Mouse (Mus musculus) embryonic stem cell, embryonic (primary cell): ENCODE data around the gene Arid1b.

Experiments used
- CTCF ChIA-PET, 4 experiments: fragments of 300-600 bp in 2 of 4; fragments of 350-600 bp in 2 of 4; sonication (Branson Sonifier 250); formaldehyde crosslinking; loops; one replicate each; lab custom pipeline; 2022; ENCODE audit warnings: inconsistent platforms in 2 of 4; lab: Charles Lee
- POLR2A ChIA-PET, 4 experiments: fragments of 300-600 bp in 2 of 4; fragments of 350-600 bp in 2 of 4; sonication (Branson Sonifier 250); formaldehyde crosslinking; loops; one replicate each; lab custom pipeline; 2022; ENCODE audit warnings: antibody characterized with exemption in 4 of 4, inconsistent platforms in 1 of 4; lab: Charles Lee

Gene Arid1b

GRCm38 (mm10) chr17:5154322-5154721, 160.2 kb downstream of the Arid1b start:
- CTCF ChIA-PET, result no interaction called here
- POLR2A ChIA-PET, result interaction anchor here in 2 of 4 experiments (0.5 to 3.1 kb wide), 2 partner anchors 15 to 35 kb away, joined by 3 to 13 read pairs; no protein-coding TSS in a partner anchor

GRCm38 (mm10) chr17:5157609-5158008, 163.5 kb downstream of the Arid1b start:
- ChIA-PET POLR2A (interaction anchor here in 1 of 4 experiments (0.9 to 1.3 kb wide), 2 partner anchors 47 to 149 kb away, joined by 3 read pairs; no protein-coding TSS in a partner anchor), CTCF (no interaction called here)

- ChIA-PET POLR2A (interaction anchor here in 2 of 4 experiments (1.0 to 2.5 kb wide), 5 partner anchors 12 to 96 kb away, joined by 3 to 10 read pairs (median 4); no protein-coding TSS in a partner anchor), CTCF (interaction anchor here in 1 of 4 experiments (0.7 kb wide), 1 partner anchor 11 kb away, joined by 3 read pairs; no protein-coding TSS in a partner anchor)
Observed at GRCm38 (mm10) chr17:5162525-5162924, 168.4 kb downstream of the Arid1b start.

GRCm38 (mm10) chr17:5163251-5163826, 169.2 kb downstream of the Arid1b start:
- ChIA-PET POLR2A (interaction anchor here in 2 of 4 experiments (0.6 to 2.5 kb wide), 5 partner anchors 12 to 102 kb away, joined by 3 to 10 read pairs (median 4); no protein-coding TSS in a partner anchor), CTCF (no interaction called here)

GRCm38 (mm10) chr17:5164794-5165193, 170.7 kb downstream of the Arid1b start:
- CTCF ChIA-PET, result no interaction called here
- POLR2A ChIA-PET, result interaction anchor here in 1 of 4 experiments (0.6 to 1.7 kb wide), 4 partner anchors 24 to 104 kb away, joined by 3 read pairs; no protein-coding TSS in a partner anchor

GRCm38 (mm10) chr17:5165201-5165825, 171.2 kb downstream of the Arid1b start:
- ChIA-PET POLR2A (interaction anchor here in 2 of 4 experiments (0.6 to 1.0 kb wide), 2 partner anchors 24 kb away, joined by 3 read pairs; no protein-coding TSS in a partner anchor), CTCF (no interaction called here)

- POLR2A ChIA-PET, result interaction anchor here in 1 of 4 experiments (1.0 kb wide), 1 partner anchor 23 kb away, joined by 3 read pairs; no protein-coding TSS in a partner anchor
- CTCF ChIA-PET, result no interaction called here
Observed at GRCm38 (mm10) chr17:5166175-5166574, 172.0 kb downstream of the Arid1b start.

GRCm38 (mm10) chr17:5168046-5168445, 173.9 kb downstream of the Arid1b start:
- ChIA-PET CTCF (interaction anchor here in 1 of 4 experiments (0.7 kb wide), 1 partner anchor 561 kb away, joined by 7 read pairs; no protein-coding TSS in a partner anchor), POLR2A (interaction anchor here in 2 of 4 experiments (0.7 to 1.3 kb wide), 4 partner anchors 21 to 185 kb away, joined by 3 to 4 read pairs (median 3); no protein-coding TSS in a partner anchor)

- POLR2A ChIA-PET, result interaction anchor here in 2 of 4 experiments (0.7 to 1.9 kb wide), 5 partner anchors 21 to 184 kb away, joined by 3 to 7 read pairs (median 3); no protein-coding TSS in a partner anchor
Observed at GRCm38 (mm10) chr17:5168640-5169039, 174.5 kb downstream of the Arid1b start.

GRCm38 (mm10) chr17:5170321-5170720, 176.2 kb downstream of the Arid1b start:
- ChIA-PET POLR2A (interaction anchor here in 2 of 4 experiments (0.5 to 1.9 kb wide), 6 partner anchors 10 to 21 kb away, joined by 3 to 7 read pairs (median 4); no protein-coding TSS in a partner anchor), CTCF (interaction anchor here in 1 of 4 experiments (1.1 kb wide), 1 partner anchor 104 kb away, joined by 10 read pairs; no protein-coding TSS in a partner anchor)

More at GRCm38 (mm10) chr17:5168640-5169039, 174.5 kb downstream of the Arid1b start:
- CTCF ChIA-PET, result interaction anchor here in 1 of 4 experiments (0.6 to 0.7 kb wide), 2 partner anchors 21 to 560 kb away, joined by 4 to 7 read pairs; no protein-coding TSS in a partner anchor

- ChIA-PET POLR2A (interaction anchor here in 1 of 4 experiments (1.2 to 1.6 kb wide), 2 partner anchors 9 to 18 kb away, joined by 3 to 5 read pairs; no protein-coding TSS in a partner anchor), CTCF (interaction anchor here in 1 of 4 experiments (0.6 kb wide), 1 partner anchor 432 kb away, joined by 5 read pairs; no protein-coding TSS in a partner anchor)
Observed at GRCm38 (mm10) chr17:5171467-5171866, 177.3 kb downstream of the Arid1b start.

- POLR2A ChIA-PET, result interaction anchor here in 2 of 4 experiments (1.0 to 2.7 kb wide), 3 partner anchors 8 to 16 kb away, joined by 4 to 13 read pairs (median 13); no protein-coding TSS in a partner anchor
- CTCF ChIA-PET, result interaction anchor here in 1 of 4 experiments (0.7 kb wide), 1 partner anchor 34 kb away, joined by 3 read pairs; no protein-coding TSS in a partner anchor
Observed at GRCm38 (mm10) chr17:5174426-5175020, 180.4 kb downstream of the Arid1b start.

- ChIA-PET POLR2A (interaction anchor here in 3 of 4 experiments (0.7 to 2.7 kb wide), 4 partner anchors 14 to 109 kb away, joined by 3 to 13 read pairs (median 8); no protein-coding TSS in a partner anchor), CTCF (interaction anchor here in 2 of 4 experiments (0.5 to 2.3 kb wide), 3 partner anchors 14 to 253 kb away, joined by 3 to 10 read pairs (median 5); no protein-coding TSS in a partner anchor)
Observed at GRCm38 (mm10) chr17:5175535-5175934, 181.4 kb downstream of the Arid1b start.

- ChIA-PET CTCF (interaction anchor here in 1 of 4 experiments (1.2 to 2.3 kb wide), 3 partner anchors 14 to 253 kb away, joined by 4 to 10 read pairs (median 5); no protein-coding TSS in a partner anchor), POLR2A (interaction anchor here in 3 of 4 experiments (1.3 to 2.7 kb wide), 3 partner anchors 13 to 14 kb away, joined by 3 to 13 read pairs (median 13); no protein-coding TSS in a partner anchor)
Observed at GRCm38 (mm10) chr17:5176315-5176714, 182.2 kb downstream of the Arid1b start.

GRCm38 (mm10) chr17:5178534-5178933, 184.4 kb downstream of the Arid1b start:
- ChIA-PET CTCF (no interaction called here), POLR2A (interaction anchor here in 1 of 4 experiments (1.1 to 1.7 kb wide), 2 partner anchors 11 to 61 kb away, joined by 3 to 5 read pairs; no protein-coding TSS in a partner anchor)

- CTCF ChIA-PET, result no interaction called here
- POLR2A ChIA-PET, result interaction anchor here in 1 of 4 experiments (0.6 to 1.1 kb wide), 2 partner anchors 61 to 86 kb away, joined by 3 read pairs; no protein-coding TSS in a partner anchor
Observed at GRCm38 (mm10) chr17:5179004-5179403, 184.9 kb downstream of the Arid1b start.

GRCm38 (mm10) chr17:5179412-5179811, 185.3 kb downstream of the Arid1b start:
- POLR2A ChIA-PET, result interaction anchor here in 1 of 4 experiments (0.6 kb wide), 1 partner anchor 86 kb away, joined by 3 read pairs; no protein-coding TSS in a partner anchor
- CTCF ChIA-PET, result no interaction called here
